Mouse (Mus musculus): ENCODE data around the gene Orm3. TPM values are rescaled to one million over a fixed set of nuclear protein-coding genes. Genes with fewer than 3 reads are reported as not detected.

Orm3 gene
- polyA plus RNA-seq, 1 experiment from 2014 or later: not detected

DNA sequence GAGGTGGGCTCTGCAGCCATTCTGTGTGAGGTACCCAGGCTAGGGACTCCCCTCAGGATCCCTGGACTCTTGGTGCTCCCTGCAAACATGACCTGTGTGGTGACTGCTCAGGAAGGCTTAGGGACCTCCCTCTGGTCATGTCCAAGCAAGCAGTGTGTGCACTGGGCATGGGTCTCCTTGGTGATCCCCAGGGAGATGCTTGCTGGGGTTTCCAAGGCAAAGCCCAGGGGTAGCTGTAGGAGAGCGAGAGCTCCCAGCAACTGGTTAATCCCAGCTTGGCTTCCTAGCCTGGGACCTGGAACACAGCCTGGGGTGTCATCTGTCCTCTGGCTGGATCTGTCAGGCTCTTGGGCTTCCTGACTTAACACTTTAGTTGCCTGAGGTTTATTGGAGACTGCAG lies 19.4 kb downstream of the Orm3 start:
- Histone ChIP-seq H3K27me3 (ENCODE audit: control insufficient read depth, insufficient read depth, low read length) (no peaks in the 10 kb centered on the region), H3K36me3 (ENCODE audit: control insufficient read depth, insufficient read depth, low read length) (peaks cover 46% of the 10 kb centered on the region), H3K4me2 (replicated peaks; ENCODE audit: low read depth, low read length) (no peak overlapping the region), H3K9me3 (ENCODE audit: control insufficient read depth, low read depth, low read length) (no peaks in the 10 kb centered on the region), H3K27ac (ENCODE audit: low read length) (no peak overlapping the region), H3K4me1 (ENCODE audit: control insufficient read depth, insufficient read depth, low read length) (no peaks in the 10 kb centered on the region), H3K4me3 (ENCODE audit: low read depth, low read length) (no peak overlapping the region), H3K9ac (replicated peaks; ENCODE audit: low read depth, low read length) (no peak overlapping the region)
- ATAC-seq (ENCODE audit: insufficient number of reproducible peaks, insufficient read depth, low FRiP score, low read depth): no peak
- WGBS: 48% methylated on average over 1 of the region's 1 CpGs

DNA sequence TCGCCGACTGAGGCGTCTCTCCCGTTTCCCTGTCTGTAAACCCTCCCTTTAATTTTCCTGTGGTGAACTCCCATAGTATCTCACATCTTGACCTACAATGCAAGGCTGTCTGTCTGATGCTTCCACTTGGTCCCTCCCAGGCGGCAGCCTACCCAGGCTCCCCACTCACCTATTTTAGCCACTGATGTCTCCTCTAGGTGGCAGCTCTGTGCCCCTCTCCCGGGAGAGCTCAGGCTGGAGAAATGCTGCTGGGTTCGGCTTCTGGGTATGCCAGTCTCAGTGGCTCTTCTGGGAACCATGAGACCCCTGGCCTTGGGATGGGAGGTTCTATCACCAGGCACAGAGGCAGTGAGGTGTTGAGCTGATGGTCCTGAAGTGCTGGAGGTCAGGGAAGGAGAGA lies 21.5 kb downstream of the Orm3 start:
- H3K4me2 ChIP-seq (replicated peaks; ENCODE audit: low read depth, low read length): no peak overlapping the region
- WGBS: 74% methylated on average over 7 of the region's 7 CpGs
- H3K9me3 ChIP-seq (ENCODE audit: control insufficient read depth, low read depth, low read length): no peaks in the 10 kb centered on the region
- no peak overlapping the region for H3K27ac ChIP-seq (ENCODE audit: low read length)
- H3K4me1 ChIP-seq (ENCODE audit: control insufficient read depth, insufficient read depth, low read length): no peaks in the 10 kb centered on the region
- no peak overlapping the region for H3K9ac ChIP-seq (replicated peaks; ENCODE audit: low read depth, low read length)
- peaks cover 56% of the 10 kb centered on the region for H3K36me3 ChIP-seq (ENCODE audit: control insufficient read depth, insufficient read depth, low read length)
- no peak for ATAC-seq (ENCODE audit: insufficient number of reproducible peaks, insufficient read depth, low FRiP score, low read depth)
- H3K4me3 ChIP-seq (ENCODE audit: low read depth, low read length): no peak overlapping the region
- no peaks in the 10 kb centered on the region for H3K27me3 ChIP-seq (ENCODE audit: control insufficient read depth, insufficient read depth, low read length)

DNA sequence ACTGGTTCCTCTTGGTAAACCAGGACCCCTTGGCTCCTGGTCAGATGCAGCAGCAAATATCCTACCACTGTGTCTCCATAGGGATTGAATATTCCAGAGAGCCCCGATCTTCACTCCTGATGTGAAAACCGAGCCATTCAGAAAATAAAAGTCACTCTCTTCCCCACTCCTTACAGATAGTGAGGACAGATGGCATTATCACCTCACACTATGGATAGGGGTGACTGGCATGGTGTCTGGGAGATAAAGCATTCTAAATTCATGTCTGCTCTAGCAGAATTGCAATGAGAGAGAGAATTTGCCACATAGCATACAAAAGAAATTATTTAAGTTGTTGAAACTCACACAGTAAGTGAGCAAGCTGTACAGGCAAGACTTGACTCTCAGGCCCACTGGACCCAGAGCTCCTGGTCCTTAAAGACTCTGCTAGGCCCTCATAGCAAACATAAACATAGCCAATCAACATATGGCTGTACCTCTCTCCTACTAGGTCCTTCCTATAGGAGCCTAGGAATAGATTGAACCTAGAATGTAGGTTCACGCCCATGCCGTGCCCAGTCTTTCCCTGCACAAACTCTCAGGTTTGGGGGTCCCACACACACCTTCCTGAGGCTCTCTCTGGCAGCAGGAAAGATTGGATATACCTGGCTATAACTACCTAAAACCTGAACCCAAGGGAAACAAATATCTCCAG lies 26.9 kb downstream of the Orm3 start:
- 91% methylated on average over 4 of the region's 4 CpGs for WGBS
- Histone ChIP-seq H3K4me2 (replicated peaks; ENCODE audit: low read depth, low read length) (no peak overlapping the region), H3K4me1 (ENCODE audit: control insufficient read depth, insufficient read depth, low read length) (no peaks in the 10 kb centered on the region), H3K4me3 (ENCODE audit: low read depth, low read length) (no peak overlapping the region), H3K27ac (ENCODE audit: low read length) (no peak overlapping the region), H3K9me3 (ENCODE audit: control insufficient read depth, low read depth, low read length) (no peaks in the 10 kb centered on the region), H3K27me3 (ENCODE audit: control insufficient read depth, insufficient read depth, low read length) (no peaks in the 10 kb centered on the region), H3K9ac (replicated peaks; ENCODE audit: low read depth, low read length) (no peak overlapping the region), H3K36me3 (ENCODE audit: control insufficient read depth, insufficient read depth, low read length) (peaks cover 55% of the 10 kb centered on the region)
- no peak for ATAC-seq (ENCODE audit: insufficient number of reproducible peaks, insufficient read depth, low FRiP score, low read depth)

DNA sequence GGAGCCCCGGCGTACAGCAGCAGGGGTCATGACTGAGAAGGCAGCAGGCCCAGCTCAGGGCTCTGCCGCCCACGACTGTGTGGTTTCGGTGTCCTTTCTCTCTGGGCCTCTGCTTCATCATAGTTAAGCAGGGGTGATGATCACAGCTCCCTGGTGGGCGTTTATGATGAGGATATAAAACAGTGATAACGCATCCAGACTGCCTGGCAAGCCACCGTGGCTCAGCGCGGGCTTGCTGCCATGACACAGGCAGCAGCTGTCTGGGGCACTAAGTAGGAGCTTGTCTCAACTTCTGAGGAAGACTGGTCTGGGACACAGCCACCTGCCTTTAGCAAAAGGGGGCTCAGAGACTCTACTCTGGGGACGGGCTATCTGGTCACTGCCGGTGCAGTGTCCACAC lies 27.5 kb downstream of the Orm3 start:
- no peaks in the 10 kb centered on the region for H3K9me3 ChIP-seq (ENCODE audit: control insufficient read depth, low read depth, low read length)
- WGBS: 88% methylated on average over 12 of the region's 12 CpGs
- H3K36me3 ChIP-seq (ENCODE audit: control insufficient read depth, insufficient read depth, low read length): peaks cover 52% of the 10 kb centered on the region
- no peak overlapping the region for H3K4me2 ChIP-seq (replicated peaks; ENCODE audit: low read depth, low read length)
- no peak overlapping the region for H3K4me3 ChIP-seq (ENCODE audit: low read depth, low read length)
- no peaks in the 10 kb centered on the region for H3K27me3 ChIP-seq (ENCODE audit: control insufficient read depth, insufficient read depth, low read length)
- H3K27ac ChIP-seq (ENCODE audit: low read length): no peak overlapping the region
- H3K4me1 ChIP-seq (ENCODE audit: control insufficient read depth, insufficient read depth, low read length): no peaks in the 10 kb centered on the region
- no peak for ATAC-seq (ENCODE audit: insufficient number of reproducible peaks, insufficient read depth, low FRiP score, low read depth)
- no peak overlapping the region for H3K9ac ChIP-seq (replicated peaks; ENCODE audit: low read depth, low read length)

DNA sequence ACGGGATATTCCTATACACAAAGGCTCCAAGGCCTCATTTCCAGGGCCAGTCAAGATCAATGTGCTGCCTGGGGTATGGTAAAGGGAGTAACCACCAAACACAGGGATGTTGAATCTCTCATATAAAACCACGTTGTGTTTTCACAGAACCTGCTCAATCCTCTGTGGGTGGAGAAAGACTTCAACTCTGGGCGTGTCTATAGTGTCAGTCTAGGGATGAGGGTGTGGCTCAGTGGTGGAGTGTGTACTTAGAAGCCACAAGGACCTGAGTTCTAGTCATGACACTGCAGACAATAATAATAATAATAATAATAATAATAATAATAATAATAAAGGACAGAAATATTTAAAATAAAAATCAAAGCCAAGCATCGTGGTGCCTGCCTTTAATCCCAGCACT lies 28.3 kb downstream of the Orm3 start:
- Histone ChIP-seq H3K27me3 (ENCODE audit: control insufficient read depth, insufficient read depth, low read length) (no peaks in the 10 kb centered on the region), H3K36me3 (ENCODE audit: control insufficient read depth, insufficient read depth, low read length) (peaks cover 45% of the 10 kb centered on the region)

DNA sequence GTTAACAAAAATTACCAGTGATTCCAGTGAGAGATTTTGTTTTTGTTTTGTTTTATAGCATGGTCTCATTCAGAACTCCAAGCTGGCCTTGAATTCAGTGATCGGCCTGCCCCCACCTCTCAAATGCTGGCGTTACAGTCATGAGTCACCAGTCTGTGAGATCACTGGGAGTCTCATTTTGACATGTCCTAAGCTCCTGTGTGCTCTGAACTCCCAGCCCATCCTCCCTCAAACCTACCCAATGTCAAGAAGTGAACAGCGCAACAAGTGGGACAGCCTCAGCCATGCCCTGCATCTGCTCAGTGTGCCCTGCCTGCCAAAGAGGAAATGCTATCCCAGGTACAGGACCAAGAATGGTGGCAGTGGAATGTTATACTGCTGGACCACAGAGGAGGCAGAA lies 29.3 kb downstream of the Orm3 start:
- WGBS: 88% methylated on average over 3 of the region's 3 CpGs
- Histone ChIP-seq H3K27me3 (ENCODE audit: control insufficient read depth, insufficient read depth, low read length) (no peaks in the 10 kb centered on the region), H3K36me3 (ENCODE audit: control insufficient read depth, insufficient read depth, low read length) (peaks cover 37% of the 10 kb centered on the region), H3K4me3 (ENCODE audit: low read depth, low read length) (no peak overlapping the region), H3K9me3 (ENCODE audit: control insufficient read depth, low read depth, low read length) (no peaks in the 10 kb centered on the region), H3K4me1 (ENCODE audit: control insufficient read depth, insufficient read depth, low read length) (no peaks in the 10 kb centered on the region), H3K4me2 (replicated peaks; ENCODE audit: low read depth, low read length) (no peak overlapping the region), H3K27ac (ENCODE audit: low read length) (no peak overlapping the region), H3K9ac (replicated peaks; ENCODE audit: low read depth, low read length) (no peak overlapping the region)
- ATAC-seq (ENCODE audit: insufficient number of reproducible peaks, insufficient read depth, low FRiP score, low read depth): no peak

More for the DNA sequence above, 28.3 kb downstream of the Orm3 start:
- Histone ChIP-seq H3K4me1 (ENCODE audit: control insufficient read depth, insufficient read depth, low read length) (no peaks in the 10 kb centered on the region), H3K4me3 (ENCODE audit: low read depth, low read length) (no peak overlapping the region), H3K27ac (ENCODE audit: low read length) (no peak overlapping the region), H3K9me3 (ENCODE audit: control insufficient read depth, low read depth, low read length) (no peaks in the 10 kb centered on the region), H3K4me2 (replicated peaks; ENCODE audit: low read depth, low read length) (no peak overlapping the region), H3K9ac (replicated peaks; ENCODE audit: low read depth, low read length) (no peak overlapping the region)
- 90% methylated on average over 4 of the region's 4 CpGs for WGBS
- ATAC-seq (ENCODE audit: insufficient number of reproducible peaks, insufficient read depth, low FRiP score, low read depth): no peak

DNA sequence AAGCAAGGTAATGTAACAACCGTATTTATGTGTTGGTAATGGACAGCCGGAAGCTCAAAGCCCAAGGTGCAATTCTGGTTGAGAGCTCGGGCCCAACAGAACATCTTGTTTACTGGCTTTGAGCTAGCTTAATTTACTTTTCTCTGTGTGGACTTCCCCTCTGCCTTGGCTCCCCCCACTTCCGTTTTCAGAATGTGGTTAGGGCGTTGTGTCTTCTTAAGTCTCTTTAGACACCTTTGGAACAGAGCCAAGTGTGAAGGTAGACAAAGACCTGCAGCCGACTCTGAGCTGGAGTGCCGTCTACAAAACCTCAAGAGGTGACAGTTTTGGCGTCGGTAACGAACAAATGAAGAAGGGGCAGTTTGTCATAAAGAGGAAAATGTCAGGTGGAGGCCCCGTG lies 29.8 kb downstream of the Orm3 start:
- H3K27me3 ChIP-seq (ENCODE audit: control insufficient read depth, insufficient read depth, low read length): no peaks in the 10 kb centered on the region
- no peak for ATAC-seq (ENCODE audit: insufficient number of reproducible peaks, insufficient read depth, low FRiP score, low read depth)
- no peak overlapping the region for H3K4me2 ChIP-seq (replicated peaks; ENCODE audit: low read depth, low read length)
- H3K27ac ChIP-seq (ENCODE audit: low read length): no peak overlapping the region
- H3K36me3 ChIP-seq (ENCODE audit: control insufficient read depth, insufficient read depth, low read length): peaks cover 35% of the 10 kb centered on the region
- WGBS: 67% methylated on average over 11 of the region's 11 CpGs
- no peak overlapping the region for H3K4me3 ChIP-seq (ENCODE audit: low read depth, low read length)
- H3K4me1 ChIP-seq (ENCODE audit: control insufficient read depth, insufficient read depth, low read length): no peaks in the 10 kb centered on the region
- no peak overlapping the region for H3K9ac ChIP-seq (replicated peaks; ENCODE audit: low read depth, low read length)
- no peaks in the 10 kb centered on the region for H3K9me3 ChIP-seq (ENCODE audit: control insufficient read depth, low read depth, low read length)

DNA sequence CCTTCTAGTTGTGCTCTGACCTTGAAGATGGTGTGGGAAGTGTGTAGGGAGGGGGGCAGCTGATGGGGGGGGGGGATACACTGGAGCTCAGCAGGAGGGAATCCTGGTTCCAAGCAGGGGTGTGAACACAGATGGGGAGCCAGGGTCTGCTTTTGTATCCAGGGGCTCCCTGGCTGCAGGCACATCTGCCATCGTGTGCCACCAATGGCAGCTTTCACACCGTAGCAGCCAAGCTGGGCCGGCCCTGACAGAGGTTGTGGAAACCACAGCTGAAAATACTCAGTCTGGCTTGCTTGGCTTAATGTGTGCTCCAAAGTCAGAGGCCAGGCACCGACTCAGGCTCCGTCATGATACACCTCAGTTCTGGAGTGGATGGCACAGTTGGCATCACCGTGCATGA lies 32.1 kb downstream of the Orm3 start:
- no peaks in the 10 kb centered on the region for H3K9me3 ChIP-seq (ENCODE audit: control insufficient read depth, low read depth, low read length)
- WGBS: 79% methylated on average over 6 of the region's 6 CpGs
- H3K27ac ChIP-seq (ENCODE audit: low read length): no peak overlapping the region
- H3K9ac ChIP-seq (replicated peaks; ENCODE audit: low read depth, low read length): no peak overlapping the region
- no peak overlapping the region for H3K4me2 ChIP-seq (replicated peaks; ENCODE audit: low read depth, low read length)
- H3K4me3 ChIP-seq (ENCODE audit: low read depth, low read length): no peak overlapping the region
- no peak for ATAC-seq (ENCODE audit: insufficient number of reproducible peaks, insufficient read depth, low FRiP score, low read depth)
- peaks cover 21% of the 10 kb centered on the region; the same call in 1 of the 2 replicates for H3K36me3 ChIP-seq (ENCODE audit: control insufficient read depth, insufficient read depth, low read length)
- H3K4me1 ChIP-seq (ENCODE audit: control insufficient read depth, insufficient read depth, low read length): no peaks in the 10 kb centered on the region
- H3K27me3 ChIP-seq (ENCODE audit: control insufficient read depth, insufficient read depth, low read length): no peaks in the 10 kb centered on the region
